Mouse (Mus musculus) stomach, embryonic 15.5 days (tissue): Measurements from ENCODE around the gene Chrd. TPM values are rescaled to one million over a fixed set of nuclear protein-coding genes. Genes with fewer than 3 reads are reported as not detected.

Source experiments
- ATAC-seq: fragments of 200-750 bp; cut with Nextera tagmentation; 2 replicates; pipeline ENCODE4 v1.8.0; 2017; ENCODE audit warnings: low read depth, moderate number of reproducible peaks, moderate TSS enrichment; ENCODE audit not compliant: insufficient read depth, low FRiP score
- H3K27ac ChIP-seq: fragments of 300-500 bp; sonication (generic); 2 replicates; pipeline ENCODE4 v1.5.1; 2015; ENCODE audit warnings: mild to moderate bottlenecking, inconsistent platforms
- H3K27me3 ChIP-seq: fragments of 300-500 bp; sonication (generic); replicated peaks from 2 replicates; pipeline ENCODE4 v1.6.1; 2015; ENCODE audit warnings: inconsistent platforms
- H3K36me3 ChIP-seq: fragments of 300-500 bp; sonication (generic); 2 replicates; pipeline ENCODE4 v1.6.1; 2015; ENCODE audit warnings: inconsistent platforms
- H3K4me1 ChIP-seq: fragments of 300-500 bp; sonication (generic); 2 replicates; pipeline ENCODE4 v1.6.1; 2015; ENCODE audit warnings: inconsistent platforms
- H3K4me2 ChIP-seq: fragments of 300-500 bp; sonication (generic); 2 replicates; pipeline ENCODE4 v1.6.1; 2015; ENCODE audit warnings: mild to moderate bottlenecking, inconsistent platforms
- H3K4me3 ChIP-seq: fragments of 300-500 bp; sonication (generic); replicated peaks from 2 replicates; pipeline ENCODE4 v1.5.1; 2015; ENCODE audit warnings: inconsistent platforms
- H3K9ac ChIP-seq: fragments of 300-500 bp; sonication (generic); 2 replicates; pipeline ENCODE4 v1.6.1; 2015; ENCODE audit warnings: inconsistent platforms
- H3K9me3 ChIP-seq: fragments of 300-500 bp; sonication (generic); 2 replicates; pipeline ENCODE4 v1.6.1; 2016; ENCODE audit warnings: inconsistent platforms
- WGBS: fragments of 180-500 bp; shearing (Covaris S2); methylation state at CpG from one replicate; pipeline ENCODE4 v1.1.7; 2015; 5-methylcytosine and 5-hydroxymethylcytosine counted together
- polyA plus RNA-seq: library from polyadenylated mRNA; unstranded; fragments of >200 nt; fragmentation: Nextera tagmentation; extraction: Ambion mirVana; gene quantifications from 2 replicates; pipeline ENCODE4 v1.2.1, GENCODE M21; 2015

Chrd gene
- polyA plus RNA-seq, 1 experiment from 2014 or later = 4.0 TPM

- Histone ChIP-seq H3K9me3 (no peaks in the 10 kb centered on the region), H3K9ac (no peak overlapping the region), H3K36me3 (peaks cover 22% of the 10 kb centered on the region), H3K4me1 (peaks cover 27% of the 10 kb centered on the region), H3K27ac (no peak overlapping the region), H3K4me2 (no peak overlapping the region), H3K27me3 (no peaks in the 10 kb centered on the region), H3K4me3 (no peak overlapping the region)
- ATAC-seq = no peak
- WGBS = 76% methylated on average over 7 of the region's 7 CpGs
Observed at GRCm38 (mm10) chr16:20712889-20713288, 20.0 kb upstream of the Chrd start.

GRCm38 (mm10) chr16:20714307-20715080, 18.4 kb upstream of the Chrd start:
- Histone ChIP-seq H3K4me2 (peak overlapping the region; percentile 88), H3K9ac (no peak overlapping the region), H3K27me3 (no peaks in the 10 kb centered on the region), H3K9me3 (no peaks in the 10 kb centered on the region), H3K4me3 (peak overlapping the region; percentile 74), H3K4me1 (peaks cover 32% of the 10 kb centered on the region), H3K36me3 (peaks cover 20% of the 10 kb centered on the region; the same call in 1 of the 2 replicates), H3K27ac (0 out of 2 replicates have a peak overlapping the region, but pooled peaks have one; percentile 16)
- ATAC-seq = no peak
- WGBS = 39% methylated on average over 11 of the region's 11 CpGs

GRCm38 (mm10) chr16:20715161-20715560, 17.8 kb upstream of the Chrd start:
- peaks cover 32% of the 10 kb centered on the region for H3K4me1 ChIP-seq
- H3K9ac ChIP-seq = peak overlapping the region; percentile 89; the same call in 1 of the 2 replicates
- ATAC-seq = no peak
- peaks cover 23% of the 10 kb centered on the region for H3K36me3 ChIP-seq
- WGBS = 50% methylated on average over 2 of the region's 2 CpGs
- peak overlapping the region; percentile 88 for H3K4me2 ChIP-seq
- peak overlapping the region; percentile 74 for H3K4me3 ChIP-seq
- no peaks in the 10 kb centered on the region for H3K27me3 ChIP-seq
- peak overlapping the region; percentile 99; the same call in 1 of the 2 replicates for H3K27ac ChIP-seq
- no peaks in the 10 kb centered on the region for H3K9me3 ChIP-seq

GRCm38 (mm10) chr16:20715566-20715965, 17.4 kb upstream of the Chrd start:
- Histone ChIP-seq H3K27ac (peak overlapping the region; percentile 99), H3K4me3 (peak overlapping the region; percentile 74), H3K9me3 (no peaks in the 10 kb centered on the region), H3K4me2 (peak overlapping the region; percentile 88), H3K9ac (peak overlapping the region; percentile 89), H3K4me1 (peaks cover 32% of the 10 kb centered on the region), H3K27me3 (no peaks in the 10 kb centered on the region), H3K36me3 (peaks cover 22% of the 10 kb centered on the region)
- 1% methylated on average over 12 of the region's 12 CpGs for WGBS
- no peak for ATAC-seq

GRCm38 (mm10) chr16:20715976-20716840, 16.7 kb upstream of the Chrd start:
- H3K36me3 ChIP-seq = peaks cover 16% of the 10 kb centered on the region
- H3K4me1 ChIP-seq = peaks cover 32% of the 10 kb centered on the region
- peak overlapping the region; percentile 99 for H3K27ac ChIP-seq
- no peaks in the 10 kb centered on the region for H3K27me3 ChIP-seq
- H3K9me3 ChIP-seq = no peaks in the 10 kb centered on the region
- peak overlapping the region; percentile 89 for H3K9ac ChIP-seq
- WGBS = 0% methylated on average over 65 of the region's 68 CpGs
- peak; percentile 76 for ATAC-seq
- peak overlapping the region; percentile 88 for H3K4me2 ChIP-seq
- peak overlapping the region; percentile 74 for H3K4me3 ChIP-seq

GRCm38 (mm10) chr16:20716841-20717180, 16.1 kb upstream of the Chrd start:
- H3K36me3 ChIP-seq = peaks cover 12% of the 10 kb centered on the region
- WGBS = 3% methylated on average over 8 of the region's 8 CpGs
- H3K4me2 ChIP-seq = peak overlapping the region; percentile 88
- no peak for ATAC-seq
- H3K9me3 ChIP-seq = no peaks in the 10 kb centered on the region
- peak overlapping the region; percentile 74 for H3K4me3 ChIP-seq
- H3K27me3 ChIP-seq = no peaks in the 10 kb centered on the region
- H3K4me1 ChIP-seq = peaks cover 32% of the 10 kb centered on the region
- H3K27ac ChIP-seq = peak overlapping the region; percentile 99
- H3K9ac ChIP-seq = peak overlapping the region; percentile 55

- Histone ChIP-seq H3K9me3 (no peaks in the 10 kb centered on the region), H3K4me1 (peaks cover 32% of the 10 kb centered on the region), H3K27ac (peak within 1 kb of the TSS; percentile 99), H3K36me3 (peaks cover 12% of the 10 kb centered on the region; the same call in 1 of the 2 replicates), H3K9ac (peak within 1 kb of the TSS; percentile 66), H3K4me3 (peak within 1 kb of the TSS; percentile 74), H3K4me2 (peak within 1 kb of the TSS; percentile 88), H3K27me3 (no peaks in the 10 kb centered on the region)
- ATAC-seq = peak; percentile 86
- WGBS = under 1% methylated on average over 62 of the region's 62 CpGs
Observed at GRCm38 (mm10) chr16:20717181-20717977, 15.5 kb upstream of the Chrd start, which contains the start of the genes Polr2h and Clcn2. Gene Polr2h (plus strand): TSS chr16:20717665. Gene Clcn2 (minus strand): TSS chr16:20717746.

- Histone ChIP-seq H3K4me2 (peak overlapping the region; percentile 88), H3K27ac (peak overlapping the region; percentile 99), H3K4me3 (peak overlapping the region; percentile 74), H3K36me3 (peaks cover 14% of the 10 kb centered on the region; the same call in 1 of the 2 replicates), H3K9ac (peak overlapping the region; percentile 66), H3K27me3 (no peaks in the 10 kb centered on the region), H3K4me1 (peaks cover 32% of the 10 kb centered on the region), H3K9me3 (no peaks in the 10 kb centered on the region)
- ATAC-seq = peak; percentile 8; the same call in 1 of the 2 replicates
- 3% methylated on average over 18 of the region's 18 CpGs for WGBS
Observed at GRCm38 (mm10) chr16:20717978-20718670, 14.8 kb upstream of the Chrd start.

GRCm38 (mm10) chr16:20721808-20722207, 11.1 kb upstream of the Chrd start:
- Histone ChIP-seq H3K9ac (no peak overlapping the region), H3K4me1 (0 out of 2 replicates have a peak, but pooled peaks cover 5% of the 10 kb centered on the region), H3K9me3 (no peaks in the 10 kb centered on the region), H3K36me3 (peaks cover 14% of the 10 kb centered on the region; the same call in 1 of the 2 replicates), H3K4me3 (no peak overlapping the region), H3K27ac (no peak overlapping the region), H3K4me2 (no peak overlapping the region), H3K27me3 (no peaks in the 10 kb centered on the region)
- WGBS = 80% methylated on average over 10 of the region's 10 CpGs
- no peak for ATAC-seq

GRCm38 (mm10) chr16:20722736-20723135, 10.2 kb upstream of the Chrd start:
- H3K9ac ChIP-seq = no peak overlapping the region
- H3K9me3 ChIP-seq = no peaks in the 10 kb centered on the region
- H3K27me3 ChIP-seq = no peaks in the 10 kb centered on the region
- no peak overlapping the region for H3K27ac ChIP-seq
- no peak overlapping the region for H3K4me3 ChIP-seq
- no peak for ATAC-seq
- H3K4me2 ChIP-seq = no peak overlapping the region
- H3K4me1 ChIP-seq = 0 out of 2 replicates have a peak, but pooled peaks cover 5% of the 10 kb centered on the region
- WGBS = 57% methylated on average over 4 of the region's 4 CpGs
- H3K36me3 ChIP-seq = peaks cover 14% of the 10 kb centered on the region; the same call in 1 of the 2 replicates
